Mouse (Mus musculus) brain, adult 2 months (tissue): Measurements from ENCODE around the gene Stat4.
"Not testable (repeated sequence)": the region's sequence is repeated elsewhere in the genome, so short reads cannot be mapped to it uniquely, and the experiment has no call there.

Source experiments
- DNase-seq: peaks from one replicate; pipeline ENCODE4 v3.0.0; 2011; ENCODE audit warnings: low read depth, low spot score

Stat4 gene

GRCm38 (mm10) chr1:52028686-52029085 lies 41.7 kb downstream of the Stat4 start:
- no peak for DNase-seq

GRCm38 (mm10) chr1:52034816-52035752 lies 48.1 kb downstream of the Stat4 start:
- DNase-seq, result no peak

- DNase-seq, result no peak
Observed at GRCm38 (mm10) chr1:52039151-52039550, 52.2 kb downstream of the Stat4 start.

- no peak for DNase-seq
Observed at GRCm38 (mm10) chr1:52039626-52040025, 52.7 kb downstream of the Stat4 start.

GRCm38 (mm10) chr1:52040366-52041061 lies 53.6 kb downstream of the Stat4 start:
- no peak for DNase-seq

GRCm38 (mm10) chr1:52043191-52043590 lies 56.2 kb downstream of the Stat4 start:
- peak; percentile 57 for DNase-seq

GRCm38 (mm10) chr1:52046891-52047290 lies 59.9 kb downstream of the Stat4 start:
- DNase-seq, result not testable (repeated sequence)

GRCm38 (mm10) chr1:52048711-52049110 lies 61.8 kb downstream of the Stat4 start:
- DNase-seq, result peak; percentile 48

GRCm38 (mm10) chr1:52049827-52050226 lies 62.9 kb downstream of the Stat4 start:
- DNase-seq, result no peak

- DNase-seq, result no peak
Observed at GRCm38 (mm10) chr1:52051542-52051941, 64.6 kb downstream of the Stat4 start.

- DNase-seq, result no peak
Observed at GRCm38 (mm10) chr1:52052910-52053309, 66.0 kb downstream of the Stat4 start.

- DNase-seq, result no peak
Observed at GRCm38 (mm10) chr1:52055947-52056346, 69.0 kb downstream of the Stat4 start.

- no peak for DNase-seq
Observed at GRCm38 (mm10) chr1:52057153-52057552, 70.2 kb downstream of the Stat4 start.

- no peak for DNase-seq
Observed at GRCm38 (mm10) chr1:52066276-52066675, 79.3 kb downstream of the Stat4 start.

- no peak for DNase-seq
Observed at GRCm38 (mm10) chr1:52066694-52067093, 79.7 kb downstream of the Stat4 start.

- peak; percentile 12 for DNase-seq
Observed at GRCm38 (mm10) chr1:52079724-52080367, 92.9 kb downstream of the Stat4 start.

- DNase-seq, result no peak
Observed at GRCm38 (mm10) chr1:52080375-52080774, 93.4 kb downstream of the Stat4 start.

- peak; percentile 33 for DNase-seq
Observed at GRCm38 (mm10) chr1:52086236-52086635, 99.3 kb downstream of the Stat4 start.

- DNase-seq, result no peak
Observed at GRCm38 (mm10) chr1:52087128-52087527, 100.2 kb downstream of the Stat4 start.

GRCm38 (mm10) chr1:52088634-52089033 lies 101.7 kb downstream of the Stat4 start:
- no peak for DNase-seq

GRCm38 (mm10) chr1:52098618-52099232 lies 111.8 kb downstream of the Stat4 start:
- peak; percentile 74 for DNase-seq

GRCm38 (mm10) chr1:52100496-52100895 lies 113.5 kb downstream of the Stat4 start:
- no peak for DNase-seq
